Mouse (Mus musculus): ENCODE data around the gene Lman2. TPM values are rescaled to one million over a fixed set of nuclear protein-coding genes. Genes with fewer than 3 reads are reported as not detected.

Gene Lman2
- polyA plus RNA-seq, 1 experiment from 2014 or later = 93.7 TPM

- no peak for TF ChIP-seq CTCF (IDR thresholded peaks at IDR 0.05; ENCODE audit: low read depth)
- no peak overlapping the region for H3K27ac ChIP-seq
- H3K4me2 ChIP-seq (ENCODE audit: low read length) = no peak overlapping the region
- no peaks in the 10 kb centered on the region for H3K27me3 ChIP-seq (ENCODE audit: insufficient read depth, low read length)
- DNase-seq (ENCODE audit: low spot score) (no peak), ATAC-seq (replicated peaks; ENCODE audit: low FRiP score, low read depth) (no peak)
- no peak overlapping the region for H3K9ac ChIP-seq (ENCODE audit: low read depth, low read length)
- H3K4me3 ChIP-seq (replicated peaks; ENCODE audit: low read depth, low read length) = no peak overlapping the region
- WGBS = 73% methylated on average over 11 of the region's 11 CpGs
- no peaks in the 10 kb centered on the region for H3K9me3 ChIP-seq (replicated peaks; ENCODE audit: low read length)
- peaks cover 21% of the 10 kb centered on the region for H3K4me1 ChIP-seq (replicated peaks; ENCODE audit: insufficient read depth, low read length)
- H3K36me3 ChIP-seq (ENCODE audit: insufficient read depth, low read length) = peaks cover 26% of the 10 kb centered on the region
Observed at GRCm38 (mm10) chr13:55325596-55325995, 37.0 kb downstream of the Lman2 start.

- peaks cover 14% of the 10 kb centered on the region; the same call in 1 of the 2 replicates for H3K4me1 ChIP-seq (replicated peaks; ENCODE audit: insufficient read depth, low read length)
- no peaks in the 10 kb centered on the region for H3K27me3 ChIP-seq (ENCODE audit: insufficient read depth, low read length)
- H3K9me3 ChIP-seq (replicated peaks; ENCODE audit: low read length) = no peaks in the 10 kb centered on the region
- peaks cover 40% of the 10 kb centered on the region for H3K36me3 ChIP-seq (ENCODE audit: insufficient read depth, low read length)
- DNase-seq (ENCODE audit: low spot score) (peak; percentile 87), ATAC-seq (replicated peaks; ENCODE audit: low FRiP score, low read depth) (peak; percentile 25; the same call in 1 of the 2 replicates)
- TF ChIP-seq CTCF (IDR thresholded peaks at IDR 0.05; ENCODE audit: low read depth) = peak; percentile 68
- WGBS = under 1% methylated on average over 31 of the region's 31 CpGs
- H3K4me3 ChIP-seq (replicated peaks; ENCODE audit: low read depth, low read length) = peak overlapping the region; percentile 85
- peak overlapping the region; percentile 80 for H3K27ac ChIP-seq
- H3K4me2 ChIP-seq (ENCODE audit: low read length) = peak overlapping the region; percentile 98
- peak overlapping the region; percentile 96 for H3K9ac ChIP-seq (ENCODE audit: low read depth, low read length)
Observed at GRCm38 (mm10) chr13:55322130-55322825, 40.3 kb downstream of the Lman2 start.

- Histone ChIP-seq H3K27me3 (ENCODE audit: insufficient read depth, low read length) (no peaks in the 10 kb centered on the region), H3K4me3 (replicated peaks; ENCODE audit: low read depth, low read length) (peak within 1 kb of the TSS; percentile 85), H3K27ac (peak within 1 kb of the TSS; percentile 80), H3K4me2 (ENCODE audit: low read length) (peak within 1 kb of the TSS; percentile 98), H3K9ac (ENCODE audit: low read depth, low read length) (peak within 1 kb of the TSS; percentile 96), H3K9me3 (replicated peaks; ENCODE audit: low read length) (no peaks in the 10 kb centered on the region), H3K4me1 (replicated peaks; ENCODE audit: insufficient read depth, low read length) (peaks cover 14% of the 10 kb centered on the region; the same call in 1 of the 2 replicates), H3K36me3 (ENCODE audit: insufficient read depth, low read length) (peaks cover 40% of the 10 kb centered on the region)
- ATAC-seq (replicated peaks; ENCODE audit: low FRiP score, low read depth) (peak; percentile 88), DNase-seq (ENCODE audit: low spot score) (peak; percentile 93)
- TF ChIP-seq CTCF (IDR thresholded peaks at IDR 0.05; ENCODE audit: low read depth) = no peak
- 0% methylated on average over 73 of the region's 73 CpGs for WGBS
Observed at GRCm38 (mm10) chr13:55321434-55322129, 41.0 kb downstream of the Lman2 start, which contains the start of gene Rab24. TSS of gene Rab24 (minus strand) at chr13:55321946.

- no peaks in the 10 kb centered on the region for H3K9me3 ChIP-seq (replicated peaks; ENCODE audit: low read length)
- H3K4me3 ChIP-seq (replicated peaks; ENCODE audit: low read depth, low read length) = peak within 1 kb of the TSS; percentile 85
- peak within 1 kb of the TSS; percentile 98 for H3K4me2 ChIP-seq (ENCODE audit: low read length)
- H3K36me3 ChIP-seq (ENCODE audit: insufficient read depth, low read length) = peaks cover 36% of the 10 kb centered on the region
- no peak for ATAC-seq (replicated peaks; ENCODE audit: low FRiP score, low read depth)
- no peak for DNase-seq (ENCODE audit: low spot score)
- 80% methylated on average over 4 of the region's 4 CpGs for WGBS
- no peak within 1 kb of the TSS for H3K27ac ChIP-seq
- H3K4me1 ChIP-seq (replicated peaks; ENCODE audit: insufficient read depth, low read length) = peaks cover 14% of the 10 kb centered on the region; the same call in 1 of the 2 replicates
- no peaks in the 10 kb centered on the region for H3K27me3 ChIP-seq (ENCODE audit: insufficient read depth, low read length)
- H3K9ac ChIP-seq (ENCODE audit: low read depth, low read length) = peak within 1 kb of the TSS; percentile 96
- TF ChIP-seq CTCF (IDR thresholded peaks at IDR 0.05; ENCODE audit: low read depth) = no peak
Observed at GRCm38 (mm10) chr13:55319931-55320533, 42.6 kb downstream of the Lman2 start, which contains the start of gene Prelid1. TSS of gene Prelid1 (plus strand) at chr13:55320500.

- no peak for TF ChIP-seq CTCF (IDR thresholded peaks at IDR 0.05; ENCODE audit: low read depth)
- no peak for DNase-seq (ENCODE audit: low spot score)
- no peak for ATAC-seq (replicated peaks; ENCODE audit: low FRiP score, low read depth)
- H3K9ac ChIP-seq (ENCODE audit: low read depth, low read length) = no peak overlapping the region
- no peaks in the 10 kb centered on the region for H3K9me3 ChIP-seq (replicated peaks; ENCODE audit: low read length)
- H3K36me3 ChIP-seq (ENCODE audit: insufficient read depth, low read length) = peaks cover 39% of the 10 kb centered on the region
- no peak overlapping the region for H3K4me3 ChIP-seq (replicated peaks; ENCODE audit: low read depth, low read length)
- 81% methylated on average over 3 of the region's 3 CpGs for WGBS
- H3K27ac ChIP-seq = no peak overlapping the region
- H3K27me3 ChIP-seq (ENCODE audit: insufficient read depth, low read length) = no peaks in the 10 kb centered on the region
- no peak overlapping the region for H3K4me2 ChIP-seq (ENCODE audit: low read length)
- peaks cover 11% of the 10 kb centered on the region; the same call in 1 of the 2 replicates for H3K4me1 ChIP-seq (replicated peaks; ENCODE audit: insufficient read depth, low read length)
Observed at GRCm38 (mm10) chr13:55318351-55318750, 44.2 kb downstream of the Lman2 start.

- no peak; the same call in 1 of the 2 replicates for ATAC-seq (replicated peaks; ENCODE audit: low FRiP score, low read depth)
- no peak for TF ChIP-seq CTCF (IDR thresholded peaks at IDR 0.05; ENCODE audit: low read depth)
- peaks cover 68% of the 10 kb centered on the region for H3K36me3 ChIP-seq (ENCODE audit: insufficient read depth, low read length)
- 86% methylated on average over 2 of the region's 2 CpGs for WGBS
- H3K9me3 ChIP-seq (replicated peaks; ENCODE audit: low read length) = no peaks in the 10 kb centered on the region
- no peak overlapping the region for H3K9ac ChIP-seq (ENCODE audit: low read depth, low read length)
- no peaks in the 10 kb centered on the region for H3K27me3 ChIP-seq (ENCODE audit: insufficient read depth, low read length)
- H3K4me1 ChIP-seq (replicated peaks; ENCODE audit: insufficient read depth, low read length) = no peaks in the 10 kb centered on the region
- H3K4me3 ChIP-seq (replicated peaks; ENCODE audit: low read depth, low read length) = no peak overlapping the region
- no peak for DNase-seq (ENCODE audit: low spot score)
- H3K4me2 ChIP-seq (ENCODE audit: low read length) = no peak overlapping the region
- no peak overlapping the region for H3K27ac ChIP-seq
Observed at GRCm38 (mm10) chr13:55314891-55315412, 47.6 kb downstream of the Lman2 start.
